Mouse (Mus musculus) lung, postnatal 36 days (tissue): ENCODE results near the gene Hoxd9.

Experiments used
- DNase-seq: peaks from one replicate; pipeline ENCODE4 v3.0.0; 2022; ENCODE audit warnings: mixed read lengths

Hoxd9 gene

GRCm38 (mm10) chr2:74699664-74700545 lies 2.4 kb downstream of the Hoxd9 start:
- no peak for DNase-seq

DNA sequence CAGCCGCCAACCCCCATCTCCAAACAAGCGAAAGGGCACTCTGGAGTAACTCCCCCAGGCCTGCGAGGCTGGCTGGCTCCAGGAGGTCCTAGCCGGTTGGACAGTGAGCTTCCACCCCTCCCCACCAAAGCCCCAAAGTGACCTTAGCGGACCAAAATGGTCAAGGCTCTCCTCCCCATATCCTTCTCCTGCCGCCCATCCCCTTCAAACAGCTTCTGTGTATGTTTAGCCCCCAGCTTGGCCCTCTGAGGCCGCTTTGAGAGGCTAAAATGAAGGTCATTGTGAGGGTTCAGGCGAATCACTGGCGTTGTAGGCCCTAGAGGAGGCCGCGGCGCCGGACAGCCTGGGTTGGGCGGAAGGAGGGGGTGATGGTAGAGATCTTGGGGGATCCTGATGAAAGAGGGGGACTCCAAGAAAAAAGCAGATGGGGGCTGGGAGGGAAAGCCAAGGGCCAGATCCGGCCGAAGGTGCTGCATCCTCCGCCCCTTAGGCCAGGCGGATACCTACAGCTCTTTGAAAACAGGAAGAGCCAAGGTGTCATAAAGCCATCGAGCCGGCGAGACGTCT lies 3.1 kb downstream of the Hoxd9 start:
- DNase-seq: no peak

- DNase-seq: peak; percentile 83
These were observed 4.7 kb downstream of the Hoxd9 start for GRCm38 (mm10) chr2:74701949-74702819.

DNA sequence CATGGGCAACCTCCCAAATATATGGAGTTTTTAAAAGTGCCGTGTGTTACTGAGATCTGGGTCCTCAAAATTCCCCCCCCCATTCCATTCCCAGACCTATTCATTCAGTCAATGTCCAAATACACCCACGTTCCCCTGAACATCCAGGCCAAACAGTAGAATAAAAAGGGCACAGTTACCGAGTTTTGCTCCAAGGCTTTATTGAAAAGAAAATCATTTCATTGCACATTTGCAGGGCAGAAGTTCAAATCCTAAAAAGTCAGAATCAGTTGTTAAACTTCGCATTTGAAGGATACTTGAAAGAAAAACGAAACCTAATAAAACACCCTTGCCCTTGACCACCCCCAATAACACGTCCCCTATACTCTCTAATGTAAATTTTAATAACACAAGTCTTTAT lies 5.3 kb downstream of the Hoxd9 start:
- DNase-seq: no peak

DNA sequence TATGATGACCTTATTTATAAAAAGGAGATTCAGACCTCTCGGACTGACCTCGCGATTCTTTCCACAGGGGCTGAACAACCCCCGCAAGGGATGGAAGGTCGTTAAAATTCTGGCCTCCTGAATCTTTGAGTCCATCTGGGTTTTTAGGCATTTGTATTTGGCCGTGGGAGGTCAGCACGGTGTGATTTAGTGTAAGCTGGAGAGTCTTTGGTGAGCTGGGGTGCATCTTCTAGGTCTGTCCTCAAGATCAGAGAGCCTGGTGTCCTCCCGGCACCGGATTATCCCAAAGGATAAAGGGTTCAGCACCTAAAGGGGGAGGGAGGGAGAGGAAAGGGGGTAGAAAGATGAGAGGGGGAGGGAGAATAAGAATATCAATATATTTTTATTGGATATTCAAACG lies 5.8 kb downstream of the Hoxd9 start:
- DNase-seq: no peak

DNA sequence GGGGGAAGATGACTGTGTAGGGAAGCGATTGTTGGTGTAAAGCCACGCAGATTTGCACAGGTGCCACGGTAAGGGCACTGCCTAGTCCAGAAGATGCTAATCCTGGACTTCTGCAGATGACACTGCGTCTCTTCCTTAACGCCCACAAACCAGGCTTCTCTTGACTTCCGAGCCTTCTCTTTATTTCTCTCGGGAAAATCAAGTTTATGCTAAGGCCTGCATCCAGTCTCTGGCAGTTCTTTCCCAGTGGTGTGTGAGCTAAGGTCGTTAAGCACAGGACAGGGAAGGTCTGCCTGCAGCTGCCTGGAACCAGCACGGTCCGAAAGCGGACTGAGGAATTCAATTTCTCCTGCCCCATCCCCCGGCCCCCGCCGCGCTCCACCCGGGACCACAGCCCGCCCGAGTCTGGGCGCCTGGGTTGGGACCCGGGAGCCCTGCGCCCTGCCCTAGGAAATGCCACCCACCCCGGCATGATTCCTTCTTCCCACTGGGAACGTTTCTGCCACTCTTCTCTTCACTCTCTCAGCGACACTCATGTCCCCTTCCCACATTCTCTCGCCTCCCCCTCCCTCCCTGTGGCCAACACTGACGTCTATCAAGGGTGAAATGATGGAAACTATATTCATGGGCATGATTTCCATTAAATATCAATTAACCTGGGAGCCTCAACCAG lies 6.3 kb downstream of the Hoxd9 start:
- no peak for DNase-seq

DNA sequence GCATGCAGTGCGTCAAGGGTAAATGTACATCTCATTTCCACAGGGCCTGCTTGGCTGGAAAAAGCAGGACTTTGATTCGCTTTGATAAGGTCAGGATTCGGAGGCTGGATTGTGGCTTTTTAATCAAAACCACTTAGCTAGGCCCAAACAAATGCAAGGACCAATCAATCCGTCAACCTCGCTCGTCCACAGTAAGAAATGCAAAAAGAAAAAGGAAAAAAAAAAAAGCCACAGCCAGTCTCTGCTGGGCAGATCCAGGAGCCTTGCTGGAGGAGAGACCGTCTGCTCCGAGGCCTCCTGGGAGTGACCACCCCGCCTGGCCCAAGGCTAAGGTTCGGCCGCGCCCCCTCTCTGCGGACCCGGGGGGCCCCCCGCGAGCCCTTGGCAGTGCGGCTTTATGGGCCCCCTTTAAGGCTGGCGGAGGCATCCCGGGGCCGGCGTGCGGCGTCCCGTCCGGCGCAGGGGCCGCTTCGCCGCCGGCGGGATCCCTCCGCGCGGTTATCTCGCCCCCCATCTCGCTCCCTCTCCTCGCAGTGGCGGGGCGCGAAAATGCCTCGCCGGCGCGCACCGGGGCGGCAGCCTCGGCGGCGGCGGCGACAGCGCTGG lies 7.0 kb downstream of the Hoxd9 start, which contains the start of gene Hoxd8:
Hoxd8 (plus strand) TSS at position 223 of the 606 bp plus-strand sequence.
- no peak for DNase-seq

GRCm38 (mm10) chr2:74704999-74705466 lies 7.5 kb downstream of the Hoxd9 start:
- no peak for DNase-seq

GRCm38 (mm10) chr2:74705467-74706089 lies 8.1 kb downstream of the Hoxd9 start:
- DNase-seq: no peak

GRCm38 (mm10) chr2:74706393-74706960 lies 8.9 kb downstream of the Hoxd9 start:
- no peak for DNase-seq

GRCm38 (mm10) chr2:74707599-74707998 lies 10.1 kb downstream of the Hoxd9 start:
- DNase-seq: no peak

- no peak for DNase-seq
These were observed 11.1 kb downstream of the Hoxd9 start for GRCm38 (mm10) chr2:74708676-74709075.

GRCm38 (mm10) chr2:74709465-74710419 lies 12.2 kb downstream of the Hoxd9 start:
- no peak for DNase-seq

DNA sequence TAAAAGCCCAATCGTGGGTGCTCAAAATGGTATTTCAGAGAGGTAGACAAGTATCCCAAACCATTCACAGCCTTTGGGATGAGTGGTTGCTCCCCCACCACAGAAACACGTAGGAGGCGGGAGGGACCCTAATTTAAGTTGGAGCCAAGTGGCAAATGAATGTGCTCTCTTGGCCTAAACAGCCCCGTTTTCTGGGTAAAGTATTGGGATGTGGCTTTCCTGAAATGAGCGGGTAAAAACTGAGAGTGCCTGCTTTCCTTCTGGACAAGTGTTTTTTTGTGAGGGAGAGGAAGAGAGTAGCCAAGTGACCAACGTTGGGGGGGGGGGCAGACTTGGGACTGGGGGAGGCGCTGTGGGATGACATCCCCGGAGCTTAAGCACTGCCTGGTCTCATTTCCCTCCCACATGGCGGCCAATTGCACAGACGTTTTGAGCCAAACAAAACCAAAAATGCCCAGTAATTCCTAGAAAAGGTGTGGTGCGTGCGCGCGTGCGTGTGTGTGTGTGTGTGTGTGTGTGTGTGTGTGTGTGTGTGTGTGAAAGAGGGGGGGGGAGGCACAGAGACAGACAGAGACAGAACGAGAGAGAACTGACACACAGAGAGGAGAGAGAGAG lies 13.5 kb downstream of the Hoxd9 start:
- DNase-seq: no peak

DNA sequence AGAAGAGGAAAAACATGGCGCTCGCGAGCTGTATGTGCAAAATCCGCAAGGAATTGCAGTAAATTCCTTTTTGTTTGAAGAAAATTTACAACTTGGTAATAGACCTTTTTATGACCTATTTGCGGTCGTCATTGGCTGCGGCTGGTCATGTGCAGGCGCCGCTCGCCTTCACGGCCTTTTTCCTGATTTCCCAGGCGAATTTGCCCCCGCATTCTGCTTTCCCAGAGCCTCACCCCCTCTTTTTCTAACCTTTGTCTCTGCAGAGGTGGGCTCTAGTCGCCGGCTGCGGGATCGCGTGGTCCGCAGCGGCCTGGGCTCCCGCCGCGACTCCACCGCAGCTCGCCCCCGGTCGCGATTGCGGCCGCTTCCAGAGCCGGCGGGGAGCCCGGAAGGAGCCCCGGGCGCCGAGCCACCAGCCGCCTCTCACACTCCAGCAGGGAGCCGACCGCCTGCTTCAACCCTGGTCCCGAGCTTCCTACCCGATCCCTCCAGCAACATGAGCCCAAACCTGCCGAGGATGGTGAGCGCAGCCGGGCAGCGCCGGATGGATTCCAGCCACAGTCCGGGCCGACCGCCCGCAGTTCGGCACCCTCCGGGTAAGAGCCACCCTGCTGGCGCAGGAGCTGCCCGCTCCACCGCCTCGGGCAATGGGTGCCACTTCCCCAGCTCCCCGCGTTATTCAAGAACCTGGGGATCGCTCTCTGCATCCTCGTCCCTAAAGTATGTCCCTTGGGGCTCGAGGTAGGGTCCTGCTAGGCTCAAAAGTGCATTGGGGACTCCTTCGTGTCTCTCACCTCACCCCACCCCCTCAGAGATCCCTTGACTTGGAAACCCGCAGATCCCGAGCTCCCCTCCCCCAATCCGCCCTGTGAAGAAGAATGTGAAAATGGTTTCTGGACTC lies 14.4 kb downstream of the Hoxd9 start, which contains the start of the genes Hoxd3 and Hoxd4:
Hoxd3 (plus strand) TSS at position 207 of the 901 bp plus-strand sequence.
Hoxd4 (plus strand) TSS at position 209 of the 901 bp plus-strand sequence.
- no peak for DNase-seq

DNA sequence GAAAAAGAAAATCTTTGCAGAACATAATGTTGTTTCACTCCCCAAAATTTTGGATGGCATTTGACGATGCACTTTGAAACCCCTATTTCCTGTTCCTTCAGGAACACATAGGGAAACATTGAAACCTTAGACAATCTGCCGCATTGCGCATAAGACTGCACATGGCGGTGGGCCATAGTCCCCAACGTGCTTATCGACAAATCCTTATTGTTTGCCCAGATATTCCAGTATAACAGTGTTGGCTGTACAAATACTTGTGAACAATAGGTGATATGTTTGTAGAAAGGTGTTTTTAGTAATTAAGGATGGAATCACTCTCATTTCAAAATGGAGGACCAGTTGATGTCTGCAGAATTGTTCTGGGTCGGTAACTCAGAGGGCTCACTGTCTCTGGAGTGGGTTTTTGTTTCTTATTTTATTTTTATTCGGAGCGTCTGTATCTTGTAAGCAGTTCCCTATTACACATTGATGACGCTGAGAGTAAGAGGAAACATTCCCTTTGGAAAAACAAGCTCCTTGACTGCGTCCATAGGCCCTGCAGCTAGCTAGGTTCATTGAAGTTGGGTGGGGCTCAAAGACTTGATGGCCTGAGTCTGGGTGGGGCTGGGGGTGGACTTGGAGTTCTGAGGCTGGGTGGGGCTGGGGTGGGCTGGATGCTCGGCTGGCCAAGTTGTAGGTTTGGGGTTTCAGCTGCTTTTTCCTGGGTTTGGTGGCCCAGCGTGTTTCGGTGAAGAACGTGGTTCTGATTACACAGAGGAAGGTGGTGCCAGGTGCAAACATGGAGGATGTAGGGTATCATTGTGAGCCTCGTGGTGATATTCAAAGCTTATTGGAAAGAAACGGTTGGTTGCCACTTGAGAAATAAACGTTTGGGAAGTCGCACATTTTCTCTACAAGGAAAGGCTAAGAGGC lies 16.0 kb downstream of the Hoxd9 start:
- DNase-seq: no peak

DNA sequence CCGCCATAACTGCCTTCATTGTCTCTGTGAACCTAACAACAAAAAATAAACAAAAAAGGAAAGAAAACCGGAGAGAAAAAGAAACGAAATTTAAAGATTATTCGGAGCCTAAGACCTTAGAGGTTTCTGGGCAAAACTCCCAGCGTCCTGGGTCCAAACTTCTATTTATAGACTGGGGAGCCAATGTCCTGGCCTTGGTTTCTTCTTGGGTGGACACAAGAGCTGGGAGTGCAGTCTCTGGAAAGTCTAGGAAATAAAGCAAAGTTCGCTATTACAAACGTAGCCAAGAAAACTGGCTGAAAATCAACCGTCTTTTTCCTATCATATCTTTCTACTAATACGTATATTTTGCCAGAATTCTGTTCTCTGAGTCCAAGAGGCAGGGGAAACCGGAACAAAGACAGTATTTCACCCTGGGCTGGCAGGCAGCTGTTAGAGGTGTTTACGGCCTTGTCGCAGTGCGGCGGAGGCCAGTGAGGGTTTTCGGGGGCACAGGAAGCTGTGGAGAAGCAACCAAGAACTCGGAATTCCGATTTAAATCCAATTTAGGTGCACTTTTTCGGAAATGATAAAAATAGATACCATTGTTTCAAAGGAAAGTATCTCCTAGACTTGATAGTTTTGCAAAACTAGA lies 16.7 kb downstream of the Hoxd9 start:
- no peak for DNase-seq
